In genomic region chr4:59291914-59292718, GRCm38 (mm10) we compare ENCODE assay signal across 15 mouse cellular contexts.
DNase-seq lines count a peak whose midpoint lies in the region; ATAC-seq and TF ChIP-seq lines count a peak whose summit lies in the region.
"Had no signal": no experiment of that assay in that cellular context is flagged by ENCODE, and none has a peak within 500 bp of the region (broad histone marks: within the 10 kb centered on the region; RNA-seq: fewer than 3 reads in every experiment).

No protein-coding gene starts in this region.

- no peaks in the 10 kb centered on the region for H3K27me3 ChIP-seq in MEL (ENCODE audit: control insufficient read depth in 1 of 2, insufficient read depth in 2 of 2, low read length in 2 of 2)
- no peaks in the 10 kb centered on the region for H3K27me3 ChIP-seq in lung, embryonic 14.5 days (ENCODE audit: insufficient read depth, low read length)
- H3K27me3 ChIP-seq in hindbrain, embryonic 14.5 days (ENCODE audit: control insufficient read depth, insufficient read depth, low read length): no peaks in the 10 kb centered on the region
- H3K27me3 ChIP-seq: CH12.LX; neural tube, embryonic 13.5 days had no signal

- peak; percentile 96 to 97 for TF ChIP-seq EP300 in MEL (IDR thresholded peaks at IDR 0.05; ENCODE audit: low read depth in 1 of 2, low read length in 2 of 2)

- no peaks in the 10 kb centered on the region for H3K9me3 ChIP-seq in MEL (replicated peaks; ENCODE audit: insufficient read depth, low read length)
- H3K9me3 ChIP-seq in lung, embryonic 14.5 days (ENCODE audit: low read depth, low read length): no peaks in the 10 kb centered on the region
- H3K9me3 ChIP-seq in hindbrain, embryonic 14.5 days (ENCODE audit: control insufficient read depth, low read length): no peaks in the 10 kb centered on the region
- H3K9me3 ChIP-seq: neural tube, embryonic 13.5 days had no signal

- peaks cover 16 to 30% of the 10 kb centered on the region in 2 experiments for H3K4me1 ChIP-seq in MEL (ENCODE audit: control insufficient read depth in 1 of 2, insufficient read depth in 2 of 2, low read length in 2 of 2)
- H3K4me1 ChIP-seq in lung, embryonic 14.5 days (ENCODE audit: insufficient read depth): no peaks in the 10 kb centered on the region
- no peaks in the 10 kb centered on the region for H3K4me1 ChIP-seq in hindbrain, embryonic 14.5 days (replicated peaks; ENCODE audit: control insufficient read depth, insufficient read depth, low read length)
- H3K4me1 ChIP-seq: neural tube, embryonic 13.5 days had no signal

- H3K9ac ChIP-seq in MEL (ENCODE audit: control insufficient read depth, low read depth, low read length, poor library complexity, severe bottlenecking): peak overlapping the region; percentile 52
- H3K9ac ChIP-seq in lung, embryonic 14.5 days: no peak overlapping the region
- H3K9ac ChIP-seq in hindbrain, embryonic 14.5 days: no peak overlapping the region
- H3K9ac ChIP-seq: neural tube, embryonic 13.5 days had no signal

- peak overlapping the region; percentile 45 to 58 for H3K4me3 ChIP-seq in MEL (ENCODE audit: control insufficient read depth in 1 of 2, insufficient read depth in 1 of 2, low read depth in 2 of 2, low read length in 2 of 2)
- H3K4me3 ChIP-seq in lung, embryonic 14.5 days (ENCODE audit: low read depth, low read length): no peak overlapping the region
- H3K4me3 ChIP-seq in hindbrain, embryonic 14.5 days (replicated peaks; ENCODE audit: low read length): no peak overlapping the region
- H3K4me3 ChIP-seq: erythroblast, embryonic 14.5 days; neural tube, embryonic 13.5 days had no signal

- no peak for ATAC-seq in lung, embryonic 14.5 days (ENCODE audit: insufficient read depth)
- no peak for ATAC-seq in hindbrain, embryonic 14.5 days (ENCODE audit: low FRiP score)
- ATAC-seq: inflammation-experienced regulatory T-cells, adult 6 months had no signal

- peak; percentile 70 for DNase-seq in 416B (ENCODE audit: low read depth)
- DNase-seq in MEL (ENCODE audit: low read depth, low spot score): peak; percentile 90
- DNase-seq in heart, postnatal 4 days: peak; percentile 31
- peak; percentile 57 for DNase-seq in lung, embryonic 14.5 days
- no peak for DNase-seq in ovary, postnatal 14 days (ENCODE audit: low spot score)
- DNase-seq in urinary bladder, postnatal 4 days (ENCODE audit: low spot score in 2 of 2): no peak
- DNase-seq in hindbrain, embryonic 14.5 days (ENCODE audit: low spot score): no peak
- DNase-seq in testis, postnatal 10 days (ENCODE audit: low spot score): no peak
- DNase-seq: adrenal gland, postnatal 14 days; right cerebral cortex, adult 18-20 months; thymus, adult 18-20 months had no signal

- no peaks in the 10 kb centered on the region for H3K79me2 ChIP-seq in MEL (ENCODE audit: control insufficient read depth, insufficient read depth, low read length, poor library complexity)

- H3K36me3 ChIP-seq in MEL (ENCODE audit: control insufficient read depth in 1 of 2, insufficient read depth in 2 of 2, low read length in 2 of 2): peaks cover 0 to 36% of the 10 kb centered on the region in 2 experiments; a peak in 2 of 4 replicates
- no peaks in the 10 kb centered on the region for H3K36me3 ChIP-seq in lung, embryonic 14.5 days (ENCODE audit: insufficient read depth)
- no peaks in the 10 kb centered on the region for H3K36me3 ChIP-seq in hindbrain, embryonic 14.5 days (replicated peaks; ENCODE audit: control insufficient read depth, insufficient read depth)
- H3K36me3 ChIP-seq: neural tube, embryonic 13.5 days had no signal

- H3K27ac ChIP-seq in MEL (ENCODE audit: control insufficient read depth, low read depth, low read length): peak overlapping the region; percentile 93
- H3K27ac ChIP-seq in lung, embryonic 14.5 days (ENCODE audit: low read depth): peak overlapping the region; percentile 36; the same call in 1 of the 2 replicates
- H3K27ac ChIP-seq in hindbrain, embryonic 14.5 days: no peak overlapping the region
- H3K27ac ChIP-seq: neural tube, embryonic 13.5 days had no signal

- no peak; the same call in 1 of the 2 replicates for TF ChIP-seq RAD21 in MEL (IDR thresholded peaks at IDR 0.05; ENCODE audit: low read depth, low read length)

- no peak overlapping the region for H3K4me2 ChIP-seq in lung, embryonic 14.5 days
- H3K4me2 ChIP-seq in hindbrain, embryonic 14.5 days (replicated peaks): no peak overlapping the region
- H3K4me2 ChIP-seq: neural tube, embryonic 13.5 days had no signal

- no peak for TF ChIP-seq CTCF in MEL (IDR thresholded peaks at IDR 0.05 in 2 of 3, conservative IDR thresholded peaks at IDR 0.05 in 1 of 3; ENCODE audit: control insufficient read depth in 1 of 3, insufficient read depth in 1 of 3, low read depth in 2 of 3, low read length in 3 of 3, poor library complexity in 1 of 3, severe bottlenecking in 1 of 3)
- TF ChIP-seq CTCF in lung, embryonic 14.5 days (IDR thresholded peaks at IDR 0.05; ENCODE audit: low read depth): no peak

- no peak; a peak in 1 of 4 replicates for TF ChIP-seq POLR2A in MEL (IDR thresholded peaks at IDR 0.05; ENCODE audit: control insufficient read depth in 1 of 2, insufficient read depth in 1 of 2, low read depth in 1 of 2, low read length in 2 of 2, poor library complexity in 1 of 2)

- whole genome bisulfite sequencing in lung, embryonic 14.5 days: 72% methylated on average over 13 of the region's 13 CpGs
- 84% methylated on average over 13 of the region's 13 CpGs for WGBS in hindbrain, embryonic 14.5 days

TF ChIP-seq in MEL, 35 proteins besides CTCF, POLR2A, EP300 and RAD21:
- TF ChIP-seq MEF2A (IDR thresholded peaks at IDR 0.05; ENCODE audit: extremely low read depth, insufficient replicate concordance, low read depth, low read length, poor library complexity, severe bottlenecking) (0 out of 2 replicates have a peak, but pooled peaks have one; percentile 49), NRF1 (IDR thresholded peaks at IDR 0.05; ENCODE audit: insufficient read depth, low read depth, low read length, poor library complexity, severe bottlenecking) (no peak), TBP (IDR thresholded peaks at IDR 0.05; ENCODE audit: low read depth, low read length) (no peak), ZNF384 (IDR thresholded peaks at IDR 0.05; ENCODE audit: low read depth, low read length) (peak; percentile 38; the same call in 1 of the 2 replicates), MAX (IDR thresholded peaks at IDR 0.05; ENCODE audit: low read length) (peak; percentile 60), MXI1 (IDR thresholded peaks at IDR 0.05; ENCODE audit: low read depth, low read length) (peak; percentile 49; the same call in 1 of the 2 replicates), MAFK (IDR thresholded peaks at IDR 0.05; ENCODE audit: borderline replicate concordance, low read depth, low read length) (peak; percentile 65), E2F4 (IDR thresholded peaks at IDR 0.05; ENCODE audit: borderline replicate concordance, low read depth, low read length) (no peak), RCOR1 (IDR thresholded peaks at IDR 0.05; ENCODE audit: low read depth, low read length) (peak; percentile 79), USF1 (IDR thresholded peaks at IDR 0.05; ENCODE audit: low read depth, low read length) (no peak), JUND (IDR thresholded peaks at IDR 0.05; ENCODE audit: low read depth, low read length) (no peak), TAL1 (IDR thresholded peaks at IDR 0.05; ENCODE audit: low read length) (peak; percentile 95), TCF12 (IDR thresholded peaks at IDR 0.05; ENCODE audit: low read depth, low read length) (peak; percentile 96), ELF1 (IDR thresholded peaks at IDR 0.05; ENCODE audit: low read depth, low read length) (peak; percentile 51; the same call in 1 of the 2 replicates), ZMIZ1 (IDR thresholded peaks at IDR 0.05; ENCODE audit: low read depth, low read length) (0 out of 2 replicates have a peak, but pooled peaks have one; percentile 55), SMC3 (IDR thresholded peaks at IDR 0.05; ENCODE audit: low read depth, low read length) (peak; percentile 7; the same call in 1 of the 2 replicates), CHD2 (IDR thresholded peaks at IDR 0.05; ENCODE audit: low read length) (no peak), BHLHE40 (IDR thresholded peaks at IDR 0.05; ENCODE audit: borderline replicate concordance, low read depth, low read length) (0 out of 2 replicates have a peak, but pooled peaks have one; percentile 52), ETS1 (IDR thresholded peaks at IDR 0.05; ENCODE audit: low read depth, low read length) (peak; percentile 94), CHD1 (IDR thresholded peaks at IDR 0.05; ENCODE audit: low read depth, low read length) (no peak), MYB (IDR thresholded peaks at IDR 0.05; ENCODE audit: low read depth, low read length) (peak; percentile 87), HCFC1 (IDR thresholded peaks at IDR 0.05; ENCODE audit: low read depth, low read length) (peak; percentile 28; the same call in 1 of the 2 replicates), MAZ (IDR thresholded peaks at IDR 0.05; ENCODE audit: low read depth, low read length) (no peak), MYC (IDR thresholded peaks at IDR 0.05; ENCODE audit: low read depth, low read length) (peak; percentile 40; the same call in 1 of the 2 replicates), NELFE (IDR thresholded peaks at IDR 0.05; ENCODE audit: low read depth, low read length) (no peak), SIN3A (IDR thresholded peaks at IDR 0.05; ENCODE audit: low read length) (peak; percentile 83; the same call in 1 of the 2 replicates), GATA1 (IDR thresholded peaks at IDR 0.05; ENCODE audit: low read depth, low read length) (peak; percentile 93)
TF ChIP-seq in MEL: peak in this region for 18.

Comparison
In these comparisons a context has a peak if more than half of its experiments do, and no peak if none do; other contexts are left out.
1. DNase-seq: peak in 416B (single experiment), MEL (single experiment), heart, postnatal 4 days (single experiment) and lung, embryonic 14.5 days (single experiment); none in ovary, postnatal 14 days (single experiment), urinary bladder, postnatal 4 days (0 of 2), hindbrain, embryonic 14.5 days (single experiment) and testis, postnatal 10 days (single experiment).
2. H3K4me3 ChIP-seq: peak in MEL (2 of 2); none in lung, embryonic 14.5 days (single experiment) and hindbrain, embryonic 14.5 days (single experiment).